Mouse (Mus musculus): ENCODE results near the gene Tmtc1.

The Tmtc1 gene

GRCm38 (mm10) chr6:148367094-148367539, 77.1 kb downstream of the Tmtc1 start:
- DNase-seq (ENCODE audit: low read depth): no peak

GRCm38 (mm10) chr6:148366629-148367028, 77.6 kb downstream of the Tmtc1 start:
- no peak for DNase-seq (ENCODE audit: low read depth)

GRCm38 (mm10) chr6:148363162-148363561, 81.0 kb downstream of the Tmtc1 start:
- no peak for DNase-seq (ENCODE audit: low read depth)

GRCm38 (mm10) chr6:148362475-148362874, 81.7 kb downstream of the Tmtc1 start:
- DNase-seq (ENCODE audit: low read depth): no peak

GRCm38 (mm10) chr6:148359348-148359905, 84.8 kb downstream of the Tmtc1 start:
- no peak for DNase-seq (ENCODE audit: low read depth)

- no peak for DNase-seq (ENCODE audit: low read depth)
Measured at GRCm38 (mm10) chr6:148358580-148359246, 85.5 kb downstream of the Tmtc1 start.

- DNase-seq (ENCODE audit: low read depth): no peak
Measured at GRCm38 (mm10) chr6:148356141-148356540, 88.0 kb downstream of the Tmtc1 start.

GRCm38 (mm10) chr6:148354509-148355474, 89.4 kb downstream of the Tmtc1 start:
- no peak for DNase-seq (ENCODE audit: low read depth)

- no peak for DNase-seq (ENCODE audit: low read depth)
Measured at GRCm38 (mm10) chr6:148354151-148354508, 90.1 kb downstream of the Tmtc1 start.

GRCm38 (mm10) chr6:148345001-148345400, 99.2 kb downstream of the Tmtc1 start:
- no peak for DNase-seq (ENCODE audit: low read depth)

- no peak for DNase-seq (ENCODE audit: low read depth)
Measured at GRCm38 (mm10) chr6:148342191-148342590, 102.0 kb downstream of the Tmtc1 start.

GRCm38 (mm10) chr6:148341765-148342164, 102.4 kb downstream of the Tmtc1 start:
- DNase-seq (ENCODE audit: low read depth): no peak

GRCm38 (mm10) chr6:148338326-148338957, 105.7 kb downstream of the Tmtc1 start:
- no peak for DNase-seq (ENCODE audit: low read depth)

GRCm38 (mm10) chr6:148336290-148336955, 107.8 kb downstream of the Tmtc1 start:
- DNase-seq (ENCODE audit: low read depth): peak; percentile 24

GRCm38 (mm10) chr6:148331916-148332315, 112.3 kb downstream of the Tmtc1 start:
- no peak for DNase-seq (ENCODE audit: low read depth)

GRCm38 (mm10) chr6:148329976-148330375, 114.2 kb downstream of the Tmtc1 start:
- DNase-seq (ENCODE audit: low read depth): no peak

- DNase-seq (ENCODE audit: low read depth): no peak
Measured at GRCm38 (mm10) chr6:148328928-148329327, 115.3 kb downstream of the Tmtc1 start.

- no peak for DNase-seq (ENCODE audit: low read depth)
Measured at GRCm38 (mm10) chr6:148328130-148328529, 116.1 kb downstream of the Tmtc1 start.

GRCm38 (mm10) chr6:148318736-148319135, 125.5 kb downstream of the Tmtc1 start:
- peak; percentile 14 for DNase-seq (ENCODE audit: low read depth)

- no peak for DNase-seq (ENCODE audit: low read depth)
Measured at GRCm38 (mm10) chr6:148315571-148316080, 128.6 kb downstream of the Tmtc1 start.

- DNase-seq (ENCODE audit: low read depth): no peak
Measured at GRCm38 (mm10) chr6:148315106-148315505, 129.1 kb downstream of the Tmtc1 start.

Data from NIH3T3 (cell line).